Mouse (Mus musculus) heart, adult 2 months (tissue): ENCODE results near the gene 4930451I11Rik. TPM values are rescaled to one million over a fixed set of nuclear protein-coding genes. Genes with fewer than 3 reads are reported as not detected.

Experiments
- DNase-seq, 2 experiments: peaks; one replicate each; pipeline ENCODE4 v3.0.0; 2021
- H3K27ac ChIP-seq: fragments of 200-600 bp; 2 replicates; pipeline ENCODE4 v1.8.1; 2022
- H3K27me3 ChIP-seq: fragments of 200-500 bp; 2 replicates; pipeline ENCODE4 v1.6.1; 2012; ENCODE audit warnings: mild to moderate bottlenecking, low read length, inconsistent platforms, mixed read lengths; ENCODE audit not compliant: control insufficient read depth, insufficient read depth
- H3K36me3 ChIP-seq: fragments of 200-500 bp; 2 replicates; pipeline ENCODE4 v1.6.1; 2012; ENCODE audit warnings: low read length, inconsistent platforms; ENCODE audit not compliant: control insufficient read depth, insufficient read depth
- H3K4me1 ChIP-seq: fragments of 200-500 bp; 2 replicates; pipeline ENCODE4 v1.6.1; 2011; ENCODE audit warnings: low read length; ENCODE audit not compliant: control insufficient read depth, insufficient read depth
- H3K4me3 ChIP-seq: fragments of 200-600 bp; 2 replicates; pipeline ENCODE4 v1.8.1; 2022
- H3K79me2 ChIP-seq: fragments of 200-500 bp; replicated peaks from 2 replicates; pipeline ENCODE4 v1.6.1; 2012; ENCODE audit warnings: mild to moderate bottlenecking, inconsistent platforms, low read length, moderate library complexity, mixed read lengths; ENCODE audit not compliant: control insufficient read depth, insufficient read depth
- H3K9ac ChIP-seq: fragments of 200-500 bp; 2 replicates; pipeline ENCODE4 v1.6.1; 2012; ENCODE audit warnings: low read depth, mild to moderate bottlenecking, control low read depth, inconsistent platforms, low read length, mixed read lengths
- CTCF ChIP-seq: fragments of 200-600 bp; IDR thresholded peaks from 2 replicates; pipeline ENCODE4 v1.8.1; 2022; ENCODE audit warnings: antibody characterized with exemption, mild to moderate bottlenecking, moderate library complexity
- EP300 ChIP-seq: fragments of 200-500 bp; IDR thresholded peaks from 2 replicates; pipeline ENCODE4 v1.6.1; 2011; ENCODE audit warnings: low read depth, low read length, control low read depth; ENCODE audit not compliant: insufficient read depth
- POLR2A ChIP-seq: fragments of 200-500 bp; IDR thresholded peaks from 2 replicates; pipeline ENCODE4 v1.6.1; 2011; ENCODE audit warnings: mild to moderate bottlenecking, low read depth, low read length, control low read depth; ENCODE audit not compliant: insufficient read depth
- WGBS: fragments of 180-500 bp; shearing (Covaris S2); methylation state at CpG from one replicate; pipeline ENCODE4 v1.1.7; 2018; 5-methylcytosine and 5-hydroxymethylcytosine counted together
- intact Hi-C: fragments of 180-260 bp; cut with DNase I; formaldehyde crosslinking; loops from one replicate; pipeline ENCODE4 v1.15.1; 2025
- polyA plus RNA-seq: library from polyadenylated mRNA; depleted of rRNA; stranded (reverse); fragments of >200 nt; gene quantifications from 2 replicates; pipeline ENCODE4 v1.2.3, GENCODE M21; 2012
- total RNA-seq, 2 experiments: library from RNA; stranded (reverse); gene quantifications; 2 replicates each; pipeline ENCODE4 v1.2.3; 2021

Gene 4930451I11Rik
- total and polyA plus RNA-seq, 3 experiments: not detected

GRCm38 (mm10) chr7:126825952-126826351, 5.5 kb downstream of the 4930451I11Rik start:
- Histone ChIP-seq H3K4me3 (no peak overlapping the region), H3K27me3 (no peaks in the 10 kb centered on the region), H3K79me2 (no peaks in the 10 kb centered on the region), H3K36me3 (no peaks in the 10 kb centered on the region), H3K4me1 (peaks cover 8% of the 10 kb centered on the region), H3K9ac (no peak overlapping the region), H3K27ac (no peak overlapping the region)
- TF ChIP-seq POLR2A (no peak), EP300 (no peak), CTCF (no peak)
- WGBS: 62% methylated on average over 5 of the region's 5 CpGs
- no peak for DNase-seq
- intact Hi-C loops: no loop called here

GRCm38 (mm10) chr7:126825403-126825802, 6.0 kb downstream of the 4930451I11Rik start:
- no peak for TF ChIP-seq EP300
- no peak for TF ChIP-seq POLR2A
- no peak for TF ChIP-seq CTCF
- H3K4me3 ChIP-seq: no peak overlapping the region
- H3K27ac ChIP-seq: no peak overlapping the region
- 26% methylated on average over 8 of the region's 8 CpGs for WGBS
- intact Hi-C loops: no loop called here
- no peaks in the 10 kb centered on the region for H3K79me2 ChIP-seq
- H3K27me3 ChIP-seq: no peaks in the 10 kb centered on the region
- H3K9ac ChIP-seq: no peak overlapping the region
- peaks cover 8% of the 10 kb centered on the region for H3K4me1 ChIP-seq
- no peaks in the 10 kb centered on the region for H3K36me3 ChIP-seq
- DNase-seq: no peak

GRCm38 (mm10) chr7:126823940-126824339, 7.5 kb downstream of the 4930451I11Rik start:
- no peak overlapping the region for H3K27ac ChIP-seq
- H3K36me3 ChIP-seq: no peaks in the 10 kb centered on the region
- DNase-seq: no peak
- 33% methylated on average over 10 of the region's 10 CpGs for WGBS
- intact Hi-C loops: loop anchor here (2.0 to 5.0 kb wide), 3 partner anchors 25 to 138 kb away; no protein-coding TSS in a partner anchor
- H3K27me3 ChIP-seq: no peaks in the 10 kb centered on the region
- H3K9ac ChIP-seq: 0 out of 2 replicates have a peak overlapping the region, but pooled peaks have one; percentile 8
- H3K79me2 ChIP-seq: no peaks in the 10 kb centered on the region
- H3K4me1 ChIP-seq: peaks cover 8% of the 10 kb centered on the region
- H3K4me3 ChIP-seq: no peak overlapping the region
- TF ChIP-seq POLR2A (no peak), CTCF (no peak), EP300 (no peak)

GRCm38 (mm10) chr7:126823202-126823711, 8.2 kb downstream of the 4930451I11Rik start:
- intact Hi-C loops: loop anchor here (2.0 to 5.0 kb wide), 3 partner anchors 24 to 139 kb away; no protein-coding TSS in a partner anchor
- Histone ChIP-seq H3K36me3 (no peaks in the 10 kb centered on the region), H3K4me1 (peaks cover 8% of the 10 kb centered on the region), H3K27ac (peak overlapping the region; percentile 81), H3K27me3 (no peaks in the 10 kb centered on the region), H3K9ac (peak overlapping the region; percentile 88), H3K79me2 (no peaks in the 10 kb centered on the region), H3K4me3 (peak overlapping the region; percentile 51)
- DNase-seq: peak in 1 of 2 experiments; percentile 30
- WGBS: 3% methylated on average over 16 of the region's 19 CpGs
- no peak for TF ChIP-seq POLR2A

GRCm38 (mm10) chr7:126822741-126823140, 8.7 kb downstream of the 4930451I11Rik start:
- no peaks in the 10 kb centered on the region for H3K36me3 ChIP-seq
- H3K9ac ChIP-seq: peak overlapping the region; percentile 24
- no peaks in the 10 kb centered on the region for H3K79me2 ChIP-seq
- peak; percentile 45 to 59 for DNase-seq
- TF ChIP-seq EP300 (no peak), POLR2A (peak; percentile 42)
- H3K4me1 ChIP-seq: peaks cover 8% of the 10 kb centered on the region
- intact Hi-C loops: loop anchor here (2.0 to 5.0 kb wide), 3 partner anchors 24 to 140 kb away; no protein-coding TSS in a partner anchor
- H3K27me3 ChIP-seq: no peaks in the 10 kb centered on the region
- H3K27ac ChIP-seq: peak overlapping the region; percentile 81
- peak overlapping the region; percentile 51; the same call in 1 of the 2 replicates for H3K4me3 ChIP-seq
- 20% methylated on average over 9 of the region's 9 CpGs for WGBS

- WGBS: 24% methylated on average over 7 of the region's 7 CpGs
- Histone ChIP-seq H3K27me3 (no peaks in the 10 kb centered on the region), H3K9ac (peak overlapping the region; percentile 24), H3K4me1 (peaks cover 8% of the 10 kb centered on the region), H3K36me3 (no peaks in the 10 kb centered on the region), H3K4me3 (no peak overlapping the region), H3K27ac (peak overlapping the region; percentile 81), H3K79me2 (no peaks in the 10 kb centered on the region)
- intact Hi-C loops: loop anchor here (2.0 to 5.0 kb wide), 3 partner anchors 23 to 140 kb away; no protein-coding TSS in a partner anchor
- DNase-seq: peak; percentile 82 to 88
- peak; percentile 83 for TF ChIP-seq EP300
- peak; percentile 48; the same call in 1 of the 2 replicates for TF ChIP-seq POLR2A
- peak; percentile 100 for TF ChIP-seq CTCF
Measured at GRCm38 (mm10) chr7:126821835-126822511, 9.5 kb downstream of the 4930451I11Rik start.
